Mouse (Mus musculus) kidney, adult 2 months (tissue): ENCODE data around the gene Gm27021. TPM values are rescaled to one million over a fixed set of nuclear protein-coding genes. Genes with fewer than 3 reads are reported as not detected.

ENCODE experiments used
- DNase-seq: peaks from one replicate; pipeline ENCODE4 v3.0.0; 2021
- H3K27ac ChIP-seq: fragments of 200-500 bp; 2 replicates; pipeline ENCODE4 v1.5.1; 2012; ENCODE audit warnings: low read depth, low read length, control low read depth, inconsistent platforms; ENCODE audit not compliant: insufficient read depth
- H3K27me3 ChIP-seq: fragments of 200-500 bp; replicated peaks from 2 replicates; pipeline ENCODE4 v1.6.1; 2012; ENCODE audit warnings: mild to moderate bottlenecking, moderate library complexity, low read length, inconsistent platforms; ENCODE audit not compliant: control insufficient read depth, insufficient read depth
- H3K36me3 ChIP-seq: fragments of 200-500 bp; 2 replicates; pipeline ENCODE4 v1.6.1; 2012; ENCODE audit warnings: mild to moderate bottlenecking, moderate library complexity, low read length, inconsistent platforms; ENCODE audit not compliant: control insufficient read depth, insufficient read depth
- H3K4me1 ChIP-seq: fragments of 200-500 bp; 2 replicates; pipeline ENCODE4 v1.6.1; 2011; ENCODE audit warnings: low read length; ENCODE audit not compliant: control insufficient read depth, insufficient read depth
- H3K4me3 ChIP-seq: fragments of 200-500 bp; 2 replicates; pipeline ENCODE4 v1.5.1; 2011; ENCODE audit warnings: mild to moderate bottlenecking, low read depth, low read length, control low read depth; ENCODE audit not compliant: insufficient read depth
- CTCF ChIP-seq: fragments of 200-500 bp; conservative IDR thresholded peaks from 2 replicates; pipeline ENCODE4 v1.5.1; 2011; ENCODE audit warnings: low read depth, mild to moderate bottlenecking, control low read depth, low read length, moderate library complexity, mixed read lengths; ENCODE audit not compliant: insufficient read depth, insufficient read length
- POLR2A ChIP-seq: fragments of 200-500 bp; IDR thresholded peaks from one replicate; pipeline ENCODE4 v1.6.1; 2011; ENCODE audit warnings: low read depth, low read length, control low read depth
- WGBS: fragments of 180-500 bp; shearing (Covaris S2); methylation state at CpG from one replicate; pipeline ENCODE4 v1.1.7; 2018; 5-methylcytosine and 5-hydroxymethylcytosine counted together
- polyA plus RNA-seq: library from polyadenylated mRNA; depleted of rRNA; stranded (reverse); fragments of >200 nt; gene quantifications from 2 replicates; pipeline ENCODE4 v1.2.3, GENCODE M21; 2012

Gene Gm27021
- polyA plus RNA-seq, 1 experiment: not detected

DNA sequence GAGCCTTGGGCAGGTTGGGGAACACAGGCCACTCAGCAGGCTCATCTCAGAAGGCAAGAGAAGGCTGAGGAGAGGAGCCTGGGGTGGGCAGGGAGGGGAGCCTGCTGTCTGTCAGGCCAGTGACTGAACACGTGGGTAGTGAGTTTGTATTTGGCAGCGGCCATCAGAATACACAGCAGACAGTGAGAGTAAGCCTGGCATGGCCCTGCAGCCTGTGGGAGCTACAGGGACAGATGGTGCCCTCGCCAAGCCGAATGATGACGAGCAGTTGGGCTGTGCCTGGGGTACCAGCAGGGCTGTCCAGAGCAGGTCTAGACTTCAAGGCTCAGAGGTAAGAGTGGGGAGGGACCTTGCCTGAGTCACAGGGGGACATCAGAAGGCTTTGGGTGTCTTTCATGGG, 40.6 kb downstream of the Gm27021 start:
- TF ChIP-seq CTCF: no peak
- no peak for TF ChIP-seq POLR2A
- H3K27ac ChIP-seq: no peak overlapping the region
- WGBS: 89% methylated on average over 5 of the region's 5 CpGs
- H3K27me3 ChIP-seq: no peaks in the 10 kb centered on the region
- no peak overlapping the region for H3K4me3 ChIP-seq
- no peak for DNase-seq
- no peaks in the 10 kb centered on the region for H3K36me3 ChIP-seq
- no peaks in the 10 kb centered on the region for H3K4me1 ChIP-seq

DNA sequence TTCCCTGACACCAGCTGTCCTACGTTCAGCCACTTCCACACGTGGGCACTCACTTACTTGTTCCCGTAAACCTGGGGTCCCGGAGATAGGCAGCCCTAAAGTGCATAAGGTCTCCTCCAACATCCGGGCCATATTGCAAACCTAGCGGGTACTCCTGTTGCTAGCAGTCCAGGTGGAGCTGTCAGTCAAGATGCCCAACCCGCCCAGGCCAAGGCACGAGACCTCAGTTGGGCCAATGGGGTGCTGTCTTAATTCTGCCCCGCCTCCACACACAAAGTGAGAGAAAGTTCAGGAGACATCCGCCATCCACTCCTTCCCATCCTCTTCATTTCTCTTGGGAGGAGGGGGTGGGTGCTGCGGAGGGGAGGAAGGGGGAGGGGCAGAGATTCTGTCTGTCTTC, 41.4 kb downstream of the Gm27021 start:
- H3K36me3 ChIP-seq: no peaks in the 10 kb centered on the region
- 85% methylated on average over 11 of the region's 11 CpGs for WGBS
- no peak for DNase-seq
- TF ChIP-seq CTCF: no peak
- no peak for TF ChIP-seq POLR2A
- H3K4me1 ChIP-seq: no peaks in the 10 kb centered on the region
- no peak overlapping the region for H3K4me3 ChIP-seq
- H3K27ac ChIP-seq: no peak overlapping the region
- no peaks in the 10 kb centered on the region for H3K27me3 ChIP-seq

DNA sequence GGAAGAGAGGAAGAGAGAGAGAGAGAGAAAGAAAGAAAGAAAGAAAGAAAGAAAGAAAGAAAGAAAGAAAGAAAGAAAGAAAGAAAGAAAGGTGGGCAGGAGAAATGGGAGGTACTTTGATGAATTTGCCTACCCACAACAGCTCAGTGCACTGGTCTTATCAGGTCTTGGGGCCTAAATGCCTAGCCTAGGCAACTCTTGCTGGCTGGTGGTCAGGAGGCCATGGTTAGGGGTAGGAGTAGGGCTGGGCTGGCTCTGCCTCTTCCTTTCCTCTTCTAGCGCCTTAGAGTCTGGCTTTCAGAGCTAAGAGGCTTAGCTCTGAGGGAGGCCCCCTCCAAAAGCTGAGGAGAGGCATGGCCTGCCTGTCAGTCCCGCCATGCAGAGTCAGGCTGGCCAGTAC, 44.3 kb downstream of the Gm27021 start:
- TF ChIP-seq CTCF (no peak), POLR2A (no peak)
- Histone ChIP-seq H3K27me3 (no peaks in the 10 kb centered on the region), H3K36me3 (no peaks in the 10 kb centered on the region), H3K4me1 (no peaks in the 10 kb centered on the region), H3K27ac (no peak overlapping the region), H3K4me3 (no peak overlapping the region)
- WGBS: 79% methylated on average over 2 of the region's 2 CpGs
- DNase-seq: no peak

DNA sequence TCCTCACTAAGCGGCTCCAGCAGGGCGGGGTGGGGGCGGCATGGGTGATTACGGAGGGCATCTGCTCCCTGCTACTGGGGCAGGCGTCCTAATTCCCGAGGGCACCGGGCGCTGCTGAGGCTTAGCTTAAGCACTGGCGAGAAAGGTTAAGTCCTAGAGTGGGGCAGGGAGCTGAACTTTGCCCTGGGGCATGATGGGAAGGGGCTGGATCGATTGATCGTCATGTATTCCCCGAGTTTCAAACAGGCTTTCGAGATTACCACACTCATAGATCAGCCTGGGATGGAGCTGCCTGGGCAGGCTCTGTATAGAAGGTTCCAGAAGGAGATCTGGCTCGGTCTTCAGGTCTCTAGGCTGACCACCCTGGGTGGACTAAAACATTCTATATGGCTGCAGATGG, 45.7 kb downstream of the Gm27021 start:
- H3K4me1 ChIP-seq: no peaks in the 10 kb centered on the region
- WGBS: 94% methylated on average over 14 of the region's 14 CpGs
- TF ChIP-seq CTCF (no peak), POLR2A (no peak)
- no peak overlapping the region for H3K27ac ChIP-seq
- DNase-seq: no peak
- H3K27me3 ChIP-seq: no peaks in the 10 kb centered on the region
- H3K36me3 ChIP-seq: no peaks in the 10 kb centered on the region
- no peak overlapping the region for H3K4me3 ChIP-seq

DNA sequence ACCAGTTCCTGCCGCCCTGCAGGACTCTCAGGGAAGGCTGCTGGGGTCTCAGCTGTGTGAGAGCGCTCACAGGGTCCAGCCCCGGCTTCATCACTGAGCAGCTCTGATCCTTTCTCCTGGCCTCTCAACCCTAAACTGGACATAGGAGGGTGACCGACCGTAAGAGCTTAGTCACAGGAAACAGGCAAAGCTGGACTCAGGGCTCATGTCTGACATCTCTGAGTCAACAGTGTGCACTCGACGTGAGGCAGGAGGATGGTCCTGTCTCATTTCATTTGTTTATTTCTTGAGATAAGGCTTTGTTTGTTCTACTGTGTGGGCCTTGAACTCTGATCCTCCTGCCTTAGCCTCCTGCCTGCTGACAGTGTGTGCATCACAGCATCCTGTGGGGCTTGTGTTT, 47.4 kb downstream of the Gm27021 start:
- Histone ChIP-seq H3K27me3 (no peaks in the 10 kb centered on the region), H3K27ac (no peak overlapping the region), H3K4me3 (no peak overlapping the region), H3K4me1 (no peaks in the 10 kb centered on the region), H3K36me3 (no peaks in the 10 kb centered on the region)
- DNase-seq: no peak
- WGBS: 75% methylated on average over 7 of the region's 7 CpGs
- no peak for TF ChIP-seq CTCF
- no peak for TF ChIP-seq POLR2A

DNA sequence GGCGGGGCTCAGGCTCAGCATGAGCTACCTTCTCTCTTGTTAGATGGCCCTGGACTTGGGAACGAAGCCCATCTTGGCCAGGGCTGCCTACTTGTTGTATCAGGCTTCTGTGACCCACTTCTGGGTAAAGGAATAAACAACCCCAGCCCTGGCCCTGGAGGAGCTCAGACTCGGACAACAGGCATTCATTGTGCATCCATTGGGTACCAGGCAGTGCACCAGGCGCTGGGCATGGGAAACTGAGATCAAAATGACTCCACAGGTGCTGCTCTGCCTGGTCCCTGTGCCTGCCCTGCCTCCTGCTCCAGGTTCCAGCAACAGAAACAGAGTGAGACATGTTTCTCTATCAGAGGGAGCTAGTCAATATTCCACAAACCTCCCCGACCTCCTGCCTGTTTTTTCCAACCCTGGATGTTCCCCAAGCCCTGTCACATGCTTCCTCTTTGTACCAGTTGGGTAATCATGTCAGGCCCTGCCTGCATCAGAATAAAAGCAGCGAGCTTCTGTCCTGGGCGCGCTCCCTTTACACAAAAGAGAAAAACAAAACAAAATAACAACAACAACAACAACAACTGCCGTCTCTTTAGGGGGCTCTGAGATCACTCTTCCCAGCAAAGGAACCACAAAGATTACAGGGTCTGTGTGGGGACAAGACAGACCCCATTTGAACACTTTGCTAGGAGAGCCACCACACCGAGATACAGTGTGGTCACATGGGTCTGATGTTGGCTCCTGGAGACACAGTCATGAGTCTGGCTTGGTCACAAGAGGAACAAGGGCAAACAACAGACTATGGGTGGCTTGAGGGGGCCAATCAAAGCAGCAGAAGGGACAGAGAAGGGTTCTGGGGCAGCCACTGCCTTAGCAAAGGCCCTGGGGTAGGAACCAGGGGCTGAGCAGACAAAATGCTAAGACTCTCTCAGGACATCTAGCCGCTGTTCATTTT, 48.4 kb downstream of the Gm27021 start:
- Histone ChIP-seq H3K4me3 (no peak overlapping the region), H3K4me1 (no peaks in the 10 kb centered on the region), H3K27ac (no peak overlapping the region), H3K27me3 (no peaks in the 10 kb centered on the region), H3K36me3 (no peaks in the 10 kb centered on the region)
- peak; percentile 29 for DNase-seq
- no peak for TF ChIP-seq POLR2A
- no peak for TF ChIP-seq CTCF
- 79% methylated on average over 11 of the region's 11 CpGs for WGBS

DNA sequence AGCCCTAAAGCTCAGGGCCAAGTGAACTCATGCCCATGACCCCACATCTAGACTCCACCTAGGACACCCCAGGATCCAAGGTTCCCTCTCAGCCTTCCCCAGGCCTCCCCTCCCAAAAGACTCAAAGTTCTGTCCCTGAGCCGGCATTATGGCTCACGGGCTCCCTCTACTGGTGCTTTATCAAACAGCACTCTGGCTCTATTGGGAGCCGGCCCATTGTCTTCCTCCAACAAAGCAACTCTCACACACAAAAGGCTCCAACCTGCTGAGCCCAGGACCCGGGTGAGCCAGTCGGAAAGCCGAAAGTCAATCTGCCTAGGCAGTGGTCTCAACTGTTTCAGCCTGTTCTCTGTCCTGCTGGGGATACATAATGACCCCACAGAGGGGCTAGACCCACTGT, 49.8 kb downstream of the Gm27021 start:
- Histone ChIP-seq H3K27ac (no peak overlapping the region), H3K4me1 (no peaks in the 10 kb centered on the region), H3K36me3 (no peaks in the 10 kb centered on the region), H3K4me3 (no peak overlapping the region), H3K27me3 (no peaks in the 10 kb centered on the region)
- DNase-seq: peak; percentile 56
- WGBS: 2% methylated on average over 6 of the region's 6 CpGs
- peak; percentile 79 for TF ChIP-seq CTCF
- no peak for TF ChIP-seq POLR2A
